Mouse (Mus musculus) myocyte (in vitro differentiated cells): ENCODE measurements at regions not wholly inside any gene's neighbourhood (a gene's known extent, or its start where the extent isn't known, plus 50 kb on each side); places are given as distances from the start of the nearest gene placed in this dataset.

Experiments
- POLR2A ChIP-seq: IDR thresholded peaks from one replicate; pipeline ENCODE4 v1.6.1; 2011; ENCODE audit warnings: low read depth, mild to moderate bottlenecking, control low read depth, moderate library complexity; ENCODE audit not compliant: insufficient read length
- POLR2AphosphoS2 ChIP-seq: IDR thresholded peaks from one replicate; pipeline ENCODE4 v1.6.1; 2011; ENCODE audit warnings: low read depth, control low read depth; ENCODE audit not compliant: insufficient read length

GRCm38 (mm10) chr1:189081267-189081666, 73.6 kb upstream of the Kctd3 start:
- TF ChIP-seq POLR2A (no peak), POLR2AphosphoS2 (no peak)
